In the genomic region with DNA sequence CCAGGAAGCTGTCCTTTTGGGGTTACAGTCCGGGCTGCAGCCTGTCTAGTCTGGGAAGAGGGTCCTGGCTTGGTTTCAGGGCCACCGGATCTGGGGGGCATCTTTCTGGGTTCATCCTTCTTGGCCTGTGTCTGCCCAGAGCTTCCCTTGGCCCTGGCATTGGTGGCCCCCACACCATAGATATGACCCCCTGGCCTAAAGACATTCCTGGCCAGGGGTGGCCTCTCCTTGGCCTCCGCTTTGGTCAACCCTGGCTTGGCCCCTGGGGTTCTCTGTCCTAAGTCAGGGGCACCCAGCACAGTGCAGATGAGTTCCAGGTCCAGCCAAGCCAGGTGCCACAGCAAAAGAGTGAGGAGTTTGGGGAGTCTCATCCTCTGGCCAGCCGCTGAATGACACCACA, we compare ENCODE assay signal across 12 mouse cellular contexts. TPM values are rescaled to one million over a fixed set of nuclear protein-coding genes. Genes with fewer than 3 reads are reported as not detected.
DNase-seq lines count a peak whose midpoint lies in the region; ATAC-seq lines count a peak whose summit lies in the region.
"Had no signal": no experiment of that assay in that cellular context is flagged by ENCODE, and none has a peak within 500 bp of the region (broad histone marks: within the 10 kb centered on the region; RNA-seq: fewer than 3 reads in every experiment).

No protein-coding gene starts in this region.

- no peaks in the 10 kb centered on the region for H3K36me3 ChIP-seq in heart, embryonic 12.5 days
- H3K36me3 ChIP-seq in midbrain, embryonic 10.5 days: no peaks in the 10 kb centered on the region
- H3K36me3 ChIP-seq in midbrain, embryonic 13.5 days: no peaks in the 10 kb centered on the region
- H3K36me3 ChIP-seq in hindbrain, embryonic 14.5 days (replicated peaks; ENCODE audit: control insufficient read depth, insufficient read depth): no peaks in the 10 kb centered on the region
- no peaks in the 10 kb centered on the region for H3K36me3 ChIP-seq in neural tube, embryonic 15.5 days
- H3K36me3 ChIP-seq in liver, embryonic 11.5 days (ENCODE audit: control insufficient read depth, insufficient read depth, low read length): no peaks in the 10 kb centered on the region

- no peak for DNase-seq in heart, postnatal 10 days
- DNase-seq in midbrain, embryonic 10.5 days (ENCODE audit: low spot score): no peak
- no peak for DNase-seq in hindbrain, embryonic 14.5 days (ENCODE audit: low spot score)
- DNase-seq in left cerebral cortex, adult 11 months (ENCODE audit: low spot score): no peak
- no peak for DNase-seq in liver, embryonic 11.5 days (ENCODE audit: low spot score)
- DNase-seq: adrenal gland, postnatal 25 days; cerebellum, adult 9-10 months; thymus, adult 18-20 months had no signal

- H3K9ac ChIP-seq in heart, embryonic 12.5 days: no peak overlapping the region
- no peak overlapping the region for H3K9ac ChIP-seq in midbrain, embryonic 13.5 days (replicated peaks)
- peak overlapping the region; percentile 26; the same call in 1 of the 2 replicates for H3K9ac ChIP-seq in hindbrain, embryonic 14.5 days
- no peak overlapping the region for H3K9ac ChIP-seq in neural tube, embryonic 15.5 days (replicated peaks)
- H3K9ac ChIP-seq in liver, embryonic 11.5 days (ENCODE audit: low read depth, low read length): no peak overlapping the region

- peaks cover 24% of the 10 kb centered on the region; the same call in 1 of the 2 replicates for H3K27me3 ChIP-seq in heart, embryonic 12.5 days (replicated peaks)
- peaks cover 11% of the 10 kb centered on the region for H3K27me3 ChIP-seq in midbrain, embryonic 10.5 days (ENCODE audit: low read depth, poor library complexity, severe bottlenecking)
- H3K27me3 ChIP-seq in midbrain, embryonic 13.5 days: 0 out of 2 replicates have a peak, but pooled peaks cover 7% of the 10 kb centered on the region
- no peaks in the 10 kb centered on the region for H3K27me3 ChIP-seq in hindbrain, embryonic 14.5 days (ENCODE audit: control insufficient read depth, insufficient read depth, low read length)
- no peaks in the 10 kb centered on the region for H3K27me3 ChIP-seq in neural tube, embryonic 15.5 days (replicated peaks)
- no peaks in the 10 kb centered on the region for H3K27me3 ChIP-seq in liver, embryonic 11.5 days (replicated peaks; ENCODE audit: control insufficient read depth, insufficient read depth, low read length)

- no peak for ATAC-seq in heart, embryonic 12.5 days (ENCODE audit: insufficient number of reproducible peaks, low FRiP score)
- no peak for ATAC-seq in midbrain, embryonic 13.5 days
- ATAC-seq in hindbrain, embryonic 14.5 days (ENCODE audit: low FRiP score): no peak
- ATAC-seq in neural tube, embryonic 15.5 days (ENCODE audit: low FRiP score): no peak
- no peak for ATAC-seq in liver, embryonic 11.5 days (replicated peaks; ENCODE audit: low FRiP score)

- intact Hi-C loops in heart, postnatal 10 days (cut with DNase I): no loop called here

- H3K4me2 ChIP-seq in heart, embryonic 12.5 days: peak overlapping the region; percentile 42
- no peak overlapping the region for H3K4me2 ChIP-seq in midbrain, embryonic 13.5 days (replicated peaks)
- H3K4me2 ChIP-seq in hindbrain, embryonic 14.5 days (replicated peaks): 0 out of 2 replicates have a peak overlapping the region, but pooled peaks have one; percentile 22
- H3K4me2 ChIP-seq in neural tube, embryonic 15.5 days: 0 out of 2 replicates have a peak overlapping the region, but pooled peaks have one; percentile 11
- no peak overlapping the region for H3K4me2 ChIP-seq in liver, embryonic 11.5 days

- H3K4me3 ChIP-seq in heart, embryonic 12.5 days: no peak overlapping the region
- H3K4me3 ChIP-seq in midbrain, embryonic 10.5 days: no peak overlapping the region
- no peak overlapping the region for H3K4me3 ChIP-seq in midbrain, embryonic 13.5 days (replicated peaks)
- no peak overlapping the region for H3K4me3 ChIP-seq in hindbrain, embryonic 14.5 days (replicated peaks; ENCODE audit: low read length)
- H3K4me3 ChIP-seq in neural tube, embryonic 15.5 days (replicated peaks): no peak overlapping the region
- H3K4me3 ChIP-seq in liver, embryonic 11.5 days (ENCODE audit: low read depth, low read length): no peak overlapping the region

- H3K4me1 ChIP-seq in heart, embryonic 12.5 days (replicated peaks): peaks cover 17% of the 10 kb centered on the region
- H3K4me1 ChIP-seq in midbrain, embryonic 10.5 days: peaks cover 44% of the 10 kb centered on the region
- H3K4me1 ChIP-seq in midbrain, embryonic 13.5 days (replicated peaks): peaks cover 34% of the 10 kb centered on the region
- peaks cover 14% of the 10 kb centered on the region for H3K4me1 ChIP-seq in hindbrain, embryonic 14.5 days (replicated peaks; ENCODE audit: control insufficient read depth, insufficient read depth, low read length)
- H3K4me1 ChIP-seq in neural tube, embryonic 15.5 days: peaks cover 28% of the 10 kb centered on the region
- H3K4me1 ChIP-seq in liver, embryonic 11.5 days (replicated peaks; ENCODE audit: control insufficient read depth, insufficient read depth, low read length): peaks cover 6% of the 10 kb centered on the region

- WGBS in heart, embryonic 12.5 days: 84% methylated on average over 4 of the region's 4 CpGs
- WGBS in midbrain, embryonic 10.5 days: 77% methylated on average over 4 of the region's 4 CpGs
- WGBS in midbrain, embryonic 13.5 days: 77% methylated on average over 4 of the region's 4 CpGs
- WGBS in hindbrain, embryonic 14.5 days: 83% methylated on average over 4 of the region's 4 CpGs
- WGBS in neural tube, embryonic 15.5 days: 83% methylated on average over 4 of the region's 4 CpGs
- 83% methylated on average over 4 of the region's 4 CpGs for WGBS in liver, embryonic 11.5 days

- H3K27ac ChIP-seq in heart, embryonic 12.5 days (ENCODE audit: poor library complexity, severe bottlenecking): no peak overlapping the region
- peak overlapping the region; percentile 52 for H3K27ac ChIP-seq in midbrain, embryonic 10.5 days (replicated peaks)
- H3K27ac ChIP-seq in midbrain, embryonic 13.5 days: no peak overlapping the region
- peak overlapping the region; percentile 63; the same call in 1 of the 2 replicates for H3K27ac ChIP-seq in hindbrain, embryonic 14.5 days
- no peak overlapping the region for H3K27ac ChIP-seq in neural tube, embryonic 15.5 days (replicated peaks)
- no peak overlapping the region for H3K27ac ChIP-seq in liver, embryonic 11.5 days (ENCODE audit: low read depth, low read length)

- no peaks in the 10 kb centered on the region for H3K9me3 ChIP-seq in heart, embryonic 12.5 days (replicated peaks)
- H3K9me3 ChIP-seq in midbrain, embryonic 10.5 days (replicated peaks): no peaks in the 10 kb centered on the region
- H3K9me3 ChIP-seq in midbrain, embryonic 13.5 days: no peaks in the 10 kb centered on the region
- no peaks in the 10 kb centered on the region for H3K9me3 ChIP-seq in hindbrain, embryonic 14.5 days (ENCODE audit: control insufficient read depth, low read length)
- H3K9me3 ChIP-seq in neural tube, embryonic 15.5 days (replicated peaks): no peaks in the 10 kb centered on the region
- H3K9me3 ChIP-seq in liver, embryonic 11.5 days (ENCODE audit: control insufficient read depth, low read length): no peaks in the 10 kb centered on the region

RNA-seq across cellular contexts. Expression of a gene that starts 0.5 kb away (rescaled TPM):
- polyA plus RNA-seq in heart, embryonic 12.5 days (2016; fragmentation: Nextera tagmentation; extraction: Ambion mirVana): 0.36 and 0.42 TPM in 2 replicates
- not detected for total RNA-seq in heart, postnatal 10 days (2021)
- 0.07 TPM in 2 replicates for polyA plus RNA-seq in midbrain, embryonic 10.5 days (2016; fragmentation: Nextera tagmentation; extraction: Ambion mirVana)
- 0.71 and 1.1 TPM in 2 replicates for polyA plus RNA-seq in midbrain, embryonic 13.5 days (2015; fragmentation: Nextera tagmentation; extraction: Ambion mirVana)
- polyA plus RNA-seq in hindbrain, embryonic 14.5 days (2014; fragmentation: Nextera tagmentation; extraction: Ambion mirVana): 2.3 and 3.1 TPM in 2 replicates
- 0.59 and 1.2 TPM in 2 replicates for polyA plus RNA-seq in neural tube, embryonic 15.5 days (2015; fragmentation: Nextera tagmentation; extraction: Ambion mirVana)
- polyA plus RNA-seq in liver, embryonic 11.5 days (2014; fragmentation: Nextera tagmentation; extraction: Ambion mirVana): 0.19 and 0.30 TPM in 2 replicates

RNA-seq across cellular contexts. Expression of a gene that starts 4.2 kb away (rescaled TPM):
- not detected in 2 replicates for polyA plus RNA-seq in heart, embryonic 12.5 days (2016; fragmentation: Nextera tagmentation; extraction: Ambion mirVana)
- total RNA-seq in heart, postnatal 10 days (2021): not detected
- polyA plus RNA-seq in midbrain, embryonic 10.5 days (2016; fragmentation: Nextera tagmentation; extraction: Ambion mirVana): 0.10 TPM in 1 of 2 replicates, not detected in the other
- not detected in 2 replicates for polyA plus RNA-seq in midbrain, embryonic 13.5 days (2015; fragmentation: Nextera tagmentation; extraction: Ambion mirVana)
- polyA plus RNA-seq in hindbrain, embryonic 14.5 days (2014; fragmentation: Nextera tagmentation; extraction: Ambion mirVana): not detected in 2 replicates
- polyA plus RNA-seq in neural tube, embryonic 15.5 days (2015; fragmentation: Nextera tagmentation; extraction: Ambion mirVana): not detected in 2 replicates
- not detected in 2 replicates for polyA plus RNA-seq in liver, embryonic 11.5 days (2014; fragmentation: Nextera tagmentation; extraction: Ambion mirVana)
- total RNA-seq: adrenal gland, postnatal 25 days; layer of hippocampus, postnatal 14 days had no signal

RNA-seq across cellular contexts. Expression of a gene that starts 11.6 kb away (rescaled TPM):
- polyA plus RNA-seq in heart, embryonic 12.5 days (2016; fragmentation: Nextera tagmentation; extraction: Ambion mirVana): 10.7 and 13.0 TPM in 2 replicates
- 10 to 100 TPM in 1 of 2 experiments, 1 to 10 TPM in 1; 8.8 to 11.1 TPM for total RNA-seq in heart, postnatal 10 days (2021)
- polyA plus RNA-seq in midbrain, embryonic 10.5 days (2016; fragmentation: Nextera tagmentation; extraction: Ambion mirVana): 24.1 and 24.3 TPM in 2 replicates
- 17.3 and 21.2 TPM in 2 replicates for polyA plus RNA-seq in midbrain, embryonic 13.5 days (2015; fragmentation: Nextera tagmentation; extraction: Ambion mirVana)
- polyA plus RNA-seq in hindbrain, embryonic 14.5 days (2014; fragmentation: Nextera tagmentation; extraction: Ambion mirVana): 11.9 and 14.2 TPM in 2 replicates
- polyA plus RNA-seq in neural tube, embryonic 15.5 days (2015; fragmentation: Nextera tagmentation; extraction: Ambion mirVana): 13.4 and 16.7 TPM in 2 replicates
- 20.9 and 23.3 TPM in 2 replicates for polyA plus RNA-seq in liver, embryonic 11.5 days (2014; fragmentation: Nextera tagmentation; extraction: Ambion mirVana)

RNA-seq across cellular contexts. Expression of a gene that starts 14.6 kb away (rescaled TPM):
- 96.6 and 110 TPM in 2 replicates for polyA plus RNA-seq in heart, embryonic 12.5 days (2016; fragmentation: Nextera tagmentation; extraction: Ambion mirVana)
- 100 to 1,000 TPM; 184 to 197 TPM for total RNA-seq in heart, postnatal 10 days (2021)
- polyA plus RNA-seq in midbrain, embryonic 10.5 days (2016; fragmentation: Nextera tagmentation; extraction: Ambion mirVana): 81.9 and 86.3 TPM in 2 replicates
- polyA plus RNA-seq in midbrain, embryonic 13.5 days (2015; fragmentation: Nextera tagmentation; extraction: Ambion mirVana): 55.7 and 64.9 TPM in 2 replicates
- 72.7 TPM in 2 replicates for polyA plus RNA-seq in hindbrain, embryonic 14.5 days (2014; fragmentation: Nextera tagmentation; extraction: Ambion mirVana)
- 70.9 and 73.5 TPM in 2 replicates for polyA plus RNA-seq in neural tube, embryonic 15.5 days (2015; fragmentation: Nextera tagmentation; extraction: Ambion mirVana)
- polyA plus RNA-seq in liver, embryonic 11.5 days (2014; fragmentation: Nextera tagmentation; extraction: Ambion mirVana): 76.1 and 83.4 TPM in 2 replicates

Comparison
In these comparisons a context has a peak if more than half of its experiments do, and no peak if none do; other contexts are left out.
1. H3K27ac ChIP-seq: peak in midbrain, embryonic 10.5 days (single experiment) and hindbrain, embryonic 14.5 days (single experiment); none in heart, embryonic 12.5 days (single experiment), midbrain, embryonic 13.5 days (single experiment), neural tube, embryonic 15.5 days (single experiment) and liver, embryonic 11.5 days (single experiment).
2. H3K4me2 ChIP-seq: peak in heart, embryonic 12.5 days (single experiment), hindbrain, embryonic 14.5 days (single experiment) and neural tube, embryonic 15.5 days (single experiment); none in midbrain, embryonic 13.5 days (single experiment) and liver, embryonic 11.5 days (single experiment).